Mouse (Mus musculus): ENCODE data around the gene Ckm. TPM values are rescaled to one million over a fixed set of nuclear protein-coding genes. Genes with fewer than 3 reads are reported as not detected.
A peak's percentile ranks its signal among the peaks of the same experiment; 100 is the strongest.

Gene Ckm
- polyA plus RNA-seq, 1 experiment = 0.31 TPM

DNA sequence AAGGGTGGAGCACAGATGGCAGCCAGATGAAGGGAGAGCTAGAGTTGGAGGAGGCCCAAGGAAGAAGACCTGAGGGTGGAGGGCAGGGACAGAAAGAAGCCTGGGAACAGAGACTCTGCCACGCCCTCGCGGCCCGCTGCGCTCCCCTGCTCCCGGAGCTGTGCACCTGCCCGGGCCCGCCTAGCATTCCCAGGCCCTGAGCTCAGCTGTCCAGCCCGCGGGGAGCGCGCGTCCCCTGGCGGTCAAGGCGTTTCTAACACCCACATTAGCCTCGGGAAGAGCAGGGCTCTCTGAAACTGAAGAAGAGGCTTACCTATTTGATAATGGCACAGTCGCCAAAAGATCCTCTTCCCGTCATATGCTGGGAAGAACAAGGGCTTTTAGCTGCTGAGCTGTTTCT, 40.7 kb upstream of the Ckm start:
- TF ChIP-seq POLR2A (IDR thresholded peaks at IDR 0.05; ENCODE audit: borderline replicate concordance, extremely low read depth, insufficient read depth, insufficient read length, poor library complexity, severe bottlenecking) (no peak), CTCF (IDR thresholded peaks at IDR 0.05; ENCODE audit: borderline replicate concordance, extremely low read depth, insufficient read depth, insufficient read length) (peak; percentile 66)
- peak; percentile 42 for DNase-seq (ENCODE audit: low read depth)

- no peak for DNase-seq (ENCODE audit: low read depth)
- TF ChIP-seq CTCF (IDR thresholded peaks at IDR 0.05; ENCODE audit: borderline replicate concordance, extremely low read depth, insufficient read depth, insufficient read length) (no peak), POLR2A (IDR thresholded peaks at IDR 0.05; ENCODE audit: borderline replicate concordance, extremely low read depth, insufficient read depth, insufficient read length, poor library complexity, severe bottlenecking) (no peak)
Measured at GRCm38 (mm10) chr7:19365376-19365775, 39.2 kb upstream of the Ckm start.

GRCm38 (mm10) chr7:19368380-19368779, 36.2 kb upstream of the Ckm start:
- DNase-seq (ENCODE audit: low read depth) = no peak
- TF ChIP-seq CTCF (IDR thresholded peaks at IDR 0.05; ENCODE audit: borderline replicate concordance, extremely low read depth, insufficient read depth, insufficient read length) = no peak
- no peak for TF ChIP-seq POLR2A (IDR thresholded peaks at IDR 0.05; ENCODE audit: borderline replicate concordance, extremely low read depth, insufficient read depth, insufficient read length, poor library complexity, severe bottlenecking)

DNA sequence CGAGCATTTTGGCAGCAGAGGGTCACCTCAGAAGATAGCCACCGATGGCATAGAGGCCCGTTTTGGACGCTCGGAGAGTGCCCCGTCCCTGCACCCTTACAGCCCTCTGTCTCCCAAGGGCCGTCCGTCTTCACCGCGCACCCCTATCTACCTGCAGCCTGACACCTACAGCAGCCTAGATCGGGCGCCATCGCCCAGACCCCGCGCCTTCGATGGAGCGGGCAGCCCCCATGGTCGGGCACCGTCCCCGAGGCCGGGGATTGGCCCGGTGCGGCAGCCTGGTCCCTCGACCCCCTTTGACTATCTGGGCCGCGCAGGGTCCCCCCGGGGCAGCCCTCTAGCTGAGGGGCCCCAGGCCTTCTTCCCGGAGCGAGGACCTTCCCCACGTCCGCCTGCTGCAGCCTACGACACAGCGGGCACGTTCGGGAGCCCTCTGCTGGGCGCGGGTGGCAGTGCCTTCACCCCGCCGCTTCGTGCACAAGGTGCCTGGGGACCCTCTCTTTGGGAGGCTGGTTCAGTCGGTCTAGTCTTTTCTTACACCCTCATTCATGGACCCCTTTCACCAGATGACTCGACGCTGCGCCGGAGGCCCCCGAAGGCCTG, 34.7 kb upstream of the Ckm start:
- DNase-seq (ENCODE audit: low read depth) = peak; percentile 81

GRCm38 (mm10) chr7:19373367-19373766, 31.2 kb upstream of the Ckm start:
- DNase-seq (ENCODE audit: low read depth) = no peak
- TF ChIP-seq POLR2A (IDR thresholded peaks at IDR 0.05; ENCODE audit: borderline replicate concordance, extremely low read depth, insufficient read depth, insufficient read length, poor library complexity, severe bottlenecking) (no peak), CTCF (IDR thresholded peaks at IDR 0.05; ENCODE audit: borderline replicate concordance, extremely low read depth, insufficient read depth, insufficient read length) (no peak)

More for the DNA sequence above, 34.7 kb upstream of the Ckm start:
- no peak for TF ChIP-seq POLR2A (IDR thresholded peaks at IDR 0.05; ENCODE audit: borderline replicate concordance, extremely low read depth, insufficient read depth, insufficient read length, poor library complexity, severe bottlenecking)
- TF ChIP-seq CTCF (IDR thresholded peaks at IDR 0.05; ENCODE audit: borderline replicate concordance, extremely low read depth, insufficient read depth, insufficient read length) = peak; percentile 93

- TF ChIP-seq POLR2A (IDR thresholded peaks at IDR 0.05; ENCODE audit: borderline replicate concordance, extremely low read depth, insufficient read depth, insufficient read length, poor library complexity, severe bottlenecking) = no peak
- TF ChIP-seq CTCF (IDR thresholded peaks at IDR 0.05; ENCODE audit: borderline replicate concordance, extremely low read depth, insufficient read depth, insufficient read length) = no peak
- DNase-seq (ENCODE audit: low read depth) = no peak
Measured at GRCm38 (mm10) chr7:19375368-19375767, 29.2 kb upstream of the Ckm start.

GRCm38 (mm10) chr7:19376019-19376418, 28.6 kb upstream of the Ckm start:
- no peak for TF ChIP-seq CTCF (IDR thresholded peaks at IDR 0.05; ENCODE audit: borderline replicate concordance, extremely low read depth, insufficient read depth, insufficient read length)

DNA sequence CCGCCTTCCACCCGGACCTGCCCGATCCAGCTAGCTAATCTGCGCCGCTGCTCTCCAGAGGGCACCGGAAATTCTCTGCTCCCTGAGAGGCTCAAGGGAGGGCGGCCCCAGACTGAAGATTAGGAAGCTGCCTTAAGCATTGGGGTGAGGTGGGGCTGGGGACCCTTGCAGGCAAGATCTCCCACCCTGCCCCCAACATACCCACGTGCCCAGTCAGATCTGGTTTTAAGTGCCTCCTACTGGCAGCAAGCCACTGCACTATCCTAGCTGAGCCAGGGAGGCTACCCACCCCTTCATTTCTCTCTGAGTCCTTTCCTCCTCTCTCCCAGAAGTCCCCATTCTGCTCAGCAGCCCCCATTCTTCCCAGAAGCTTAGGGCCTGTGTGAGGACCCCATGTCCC, 26.5 kb upstream of the Ckm start:
- TF ChIP-seq POLR2A (IDR thresholded peaks at IDR 0.05; ENCODE audit: borderline replicate concordance, extremely low read depth, insufficient read depth, insufficient read length, poor library complexity, severe bottlenecking) (no peak), CTCF (IDR thresholded peaks at IDR 0.05; ENCODE audit: borderline replicate concordance, extremely low read depth, insufficient read depth, insufficient read length) (no peak)

More at GRCm38 (mm10) chr7:19376019-19376418, 28.6 kb upstream of the Ckm start:
- DNase-seq (ENCODE audit: low read depth) = no peak

GRCm38 (mm10) chr7:19381377-19382165, 23.0 kb upstream of the Ckm start, which contains the start of gene Ercc2:
Gene Ercc2 (plus strand): TSS chr7:19382010.
- peak; percentile 100 for DNase-seq (ENCODE audit: low read depth)
- peak; percentile 47; the same call in 1 of the 2 replicates for TF ChIP-seq POLR2A (IDR thresholded peaks at IDR 0.05; ENCODE audit: borderline replicate concordance, extremely low read depth, insufficient read depth, insufficient read length, poor library complexity, severe bottlenecking)
- TF ChIP-seq CTCF (IDR thresholded peaks at IDR 0.05; ENCODE audit: borderline replicate concordance, extremely low read depth, insufficient read depth, insufficient read length) = no peak

More for the DNA sequence above, 26.5 kb upstream of the Ckm start:
- DNase-seq (ENCODE audit: low read depth) = no peak

DNA sequence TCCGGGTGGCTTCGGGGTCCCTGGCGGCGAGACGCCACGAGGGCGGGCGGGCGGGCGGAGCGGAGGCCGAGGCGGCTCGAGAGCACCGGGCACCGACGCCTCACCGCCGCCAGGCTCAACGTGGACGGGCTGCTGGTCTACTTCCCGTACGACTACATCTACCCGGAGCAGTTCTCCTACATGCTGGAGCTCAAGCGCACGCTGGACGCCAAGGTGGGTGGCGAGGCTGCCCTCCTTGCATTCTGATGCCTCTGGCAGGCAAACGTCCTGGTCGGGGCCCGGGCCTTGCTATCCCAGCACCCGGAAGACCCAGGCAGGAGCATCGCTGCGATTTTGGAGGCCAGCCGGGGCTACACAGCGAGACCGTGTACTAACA, 22.4 kb upstream of the Ckm start:
- peak; percentile 29 for DNase-seq (ENCODE audit: low read depth)
- TF ChIP-seq CTCF (IDR thresholded peaks at IDR 0.05; ENCODE audit: borderline replicate concordance, extremely low read depth, insufficient read depth, insufficient read length) = no peak
- no peak for TF ChIP-seq POLR2A (IDR thresholded peaks at IDR 0.05; ENCODE audit: borderline replicate concordance, extremely low read depth, insufficient read depth, insufficient read length, poor library complexity, severe bottlenecking)

DNA sequence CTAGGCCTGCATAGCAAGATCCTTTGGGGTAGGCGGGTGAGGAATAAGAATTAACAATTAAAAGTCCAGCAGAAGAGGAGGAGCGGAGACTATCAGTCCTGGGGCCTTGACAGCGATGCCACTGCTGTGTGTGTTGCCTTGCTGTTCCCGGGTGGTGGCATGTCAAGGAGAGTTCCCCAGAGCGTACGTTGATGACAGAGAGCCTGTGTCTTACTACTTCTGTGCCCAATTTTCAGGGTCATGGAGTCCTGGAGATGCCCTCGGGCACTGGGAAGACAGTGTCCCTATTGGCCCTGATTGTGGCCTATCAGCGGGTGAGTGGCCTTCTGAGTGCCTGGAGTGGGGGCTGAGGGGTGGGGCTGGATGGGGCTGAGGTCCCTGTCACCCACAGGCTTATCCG, 20.9 kb upstream of the Ckm start:
- DNase-seq (ENCODE audit: low read depth) = no peak
- TF ChIP-seq CTCF (IDR thresholded peaks at IDR 0.05; ENCODE audit: borderline replicate concordance, extremely low read depth, insufficient read depth, insufficient read length) = no peak
- TF ChIP-seq POLR2A (IDR thresholded peaks at IDR 0.05; ENCODE audit: borderline replicate concordance, extremely low read depth, insufficient read depth, insufficient read length, poor library complexity, severe bottlenecking) = no peak

Data from brain, embryonic 14.5 days (tissue).